Mouse (Mus musculus) cerebellum, adult 2 months (tissue): ENCODE data around the gene Sst.

Experiments
- CTCF ChIP-seq: fragments of 200-500 bp; IDR thresholded peaks from 2 replicates; pipeline ENCODE4 v1.5.1; 2011; ENCODE audit warnings: low read depth, mild to moderate bottlenecking, control low read depth, low read length, moderate library complexity, borderline replicate concordance; ENCODE audit not compliant: insufficient read depth
- POLR2A ChIP-seq: fragments of 200-500 bp; IDR thresholded peaks from 2 replicates; pipeline ENCODE4 v1.6.1; 2011; ENCODE audit warnings: low read length, control low read depth, borderline replicate concordance; ENCODE audit not compliant: insufficient read depth

- TF ChIP-seq CTCF (no peak), POLR2A (no peak)
Measured at GRCm38 (mm10) chr16:23885098-23885497, 5.7 kb downstream of the Sst start.
